Mouse (Mus musculus): ENCODE measurements around the gene Gm9970.

Gene Gm9970

GRCm38 (mm10) chr5:31240637-31241521, at the start of gene Gm9970, which contains the start of gene Nrbp1:
Gene Gm9970 (minus strand): TSS chr5:31241232.
Gene Nrbp1 (plus strand): TSS chr5:31240864.
- peak; percentile 96 for DNase-seq

- no peak for DNase-seq
These were observed 48.7 kb upstream of the Gm9970 start for GRCm38 (mm10) chr5:31289626-31290230.

GRCm38 (mm10) chr5:31288655-31289054, 47.6 kb upstream of the Gm9970 start:
- DNase-seq, result no peak

- DNase-seq, result no peak
These were observed 47.2 kb upstream of the Gm9970 start for GRCm38 (mm10) chr5:31288225-31288624.

GRCm38 (mm10) chr5:31279245-31279988, 38.4 kb upstream of the Gm9970 start:
- no peak for DNase-seq

- no peak for DNase-seq
These were observed 32.0 kb upstream of the Gm9970 start for GRCm38 (mm10) chr5:31273018-31273417.

- DNase-seq, result no peak
These were observed 26.7 kb upstream of the Gm9970 start for GRCm38 (mm10) chr5:31267686-31268085.

GRCm38 (mm10) chr5:31266101-31266500, 25.1 kb upstream of the Gm9970 start:
- DNase-seq, result no peak

- DNase-seq, result no peak
These were observed 16.6 kb upstream of the Gm9970 start for GRCm38 (mm10) chr5:31257616-31258015.

- no peak for DNase-seq
These were observed 14.9 kb upstream of the Gm9970 start for GRCm38 (mm10) chr5:31255971-31256370.

- DNase-seq, result no peak
These were observed 14.3 kb upstream of the Gm9970 start for GRCm38 (mm10) chr5:31255381-31255780.

- DNase-seq, result no peak
These were observed 13.9 kb upstream of the Gm9970 start for GRCm38 (mm10) chr5:31254901-31255300.

- DNase-seq, result no peak
These were observed 13.4 kb upstream of the Gm9970 start for GRCm38 (mm10) chr5:31254452-31254851.

GRCm38 (mm10) chr5:31253806-31254205, 12.8 kb upstream of the Gm9970 start:
- no peak for DNase-seq

GRCm38 (mm10) chr5:31252795-31253545, 11.9 kb upstream of the Gm9970 start:
- DNase-seq, result no peak

- DNase-seq, result no peak
These were observed 11.1 kb upstream of the Gm9970 start for GRCm38 (mm10) chr5:31252151-31252550.

GRCm38 (mm10) chr5:31251541-31252101, 10.6 kb upstream of the Gm9970 start, which contains the start of gene Krtcap3:
Gene Krtcap3 (plus strand): TSS chr5:31251691.
- DNase-seq, result peak; percentile 77

GRCm38 (mm10) chr5:31250716-31251115, 9.7 kb upstream of the Gm9970 start:
- DNase-seq, result no peak

GRCm38 (mm10) chr5:31242191-31242590, 1.2 kb upstream of the Gm9970 start:
- no peak for DNase-seq

- no peak for DNase-seq
These were observed 546 bp upstream of the Gm9970 start for GRCm38 (mm10) chr5:31241522-31242034.

- DNase-seq, result no peak
These were observed 14.4 kb downstream of the Gm9970 start for GRCm38 (mm10) chr5:31226641-31227040.

GRCm38 (mm10) chr5:31222696-31223095, 18.3 kb downstream of the Gm9970 start:
- DNase-seq, result no peak

All from kidney, adult 18-20 months (tissue).